Mouse (Mus musculus) embryonic facial prominence, embryonic 12.5 days (tissue): ENCODE data around the gene Pgs1. TPM values are rescaled to one million over a fixed set of nuclear protein-coding genes. Genes with fewer than 3 reads are reported as not detected.

Experiments used
- ATAC-seq: fragments of 200-750 bp; cut with Nextera tagmentation; 2 replicates; pipeline ENCODE4 v1.8.0; 2017; ENCODE audit not compliant: insufficient number of reproducible peaks, insufficient read depth, low FRiP score, low TSS enrichment
- H3K27ac ChIP-seq: fragments of 300-500 bp; sonication (generic); 2 replicates; pipeline ENCODE4 v1.5.1; 2016; ENCODE audit warnings: mild to moderate bottlenecking
- H3K27me3 ChIP-seq: fragments of 300-500 bp; sonication (generic); 2 replicates; pipeline ENCODE4 v1.6.1; 2016; ENCODE audit warnings: mild to moderate bottlenecking, moderate library complexity
- H3K36me3 ChIP-seq: fragments of 300-500 bp; sonication (generic); 2 replicates; pipeline ENCODE4 v1.6.1; 2016; ENCODE audit warnings: mild to moderate bottlenecking
- H3K4me1 ChIP-seq: fragments of 300-500 bp; sonication (generic); 2 replicates; pipeline ENCODE4 v1.6.1; 2016
- H3K4me2 ChIP-seq: fragments of 300-500 bp; sonication (generic); replicated peaks from 2 replicates; pipeline ENCODE4 v1.6.1; 2016; ENCODE audit warnings: mild to moderate bottlenecking, moderate library complexity
- H3K4me3 ChIP-seq: fragments of 300-500 bp; sonication (generic); 2 replicates; pipeline ENCODE4 v1.5.1; 2016; ENCODE audit warnings: mild to moderate bottlenecking
- H3K9ac ChIP-seq: fragments of 300-500 bp; sonication (generic); 2 replicates; pipeline ENCODE4 v1.6.1; 2016; ENCODE audit warnings: mild to moderate bottlenecking, moderate library complexity
- H3K9me3 ChIP-seq: fragments of 300-500 bp; sonication (generic); 2 replicates; pipeline ENCODE4 v1.6.1; 2016; ENCODE audit warnings: mild to moderate bottlenecking, moderate library complexity
- WGBS: fragments of 180-500 bp; shearing (Covaris S2); methylation state at CpG from one replicate; pipeline ENCODE4 v1.1.7; 2016; 5-methylcytosine and 5-hydroxymethylcytosine counted together
- polyA plus RNA-seq: library from polyadenylated mRNA; unstranded; fragments of >200 nt; fragmentation: Nextera tagmentation; extraction: Ambion mirVana; gene quantifications from 2 replicates; pipeline ENCODE4 v1.2.1, GENCODE M21; 2016

Gene Pgs1
- polyA plus RNA-seq, 1 experiment from 2014 or later: 43.0 TPM

DNA sequence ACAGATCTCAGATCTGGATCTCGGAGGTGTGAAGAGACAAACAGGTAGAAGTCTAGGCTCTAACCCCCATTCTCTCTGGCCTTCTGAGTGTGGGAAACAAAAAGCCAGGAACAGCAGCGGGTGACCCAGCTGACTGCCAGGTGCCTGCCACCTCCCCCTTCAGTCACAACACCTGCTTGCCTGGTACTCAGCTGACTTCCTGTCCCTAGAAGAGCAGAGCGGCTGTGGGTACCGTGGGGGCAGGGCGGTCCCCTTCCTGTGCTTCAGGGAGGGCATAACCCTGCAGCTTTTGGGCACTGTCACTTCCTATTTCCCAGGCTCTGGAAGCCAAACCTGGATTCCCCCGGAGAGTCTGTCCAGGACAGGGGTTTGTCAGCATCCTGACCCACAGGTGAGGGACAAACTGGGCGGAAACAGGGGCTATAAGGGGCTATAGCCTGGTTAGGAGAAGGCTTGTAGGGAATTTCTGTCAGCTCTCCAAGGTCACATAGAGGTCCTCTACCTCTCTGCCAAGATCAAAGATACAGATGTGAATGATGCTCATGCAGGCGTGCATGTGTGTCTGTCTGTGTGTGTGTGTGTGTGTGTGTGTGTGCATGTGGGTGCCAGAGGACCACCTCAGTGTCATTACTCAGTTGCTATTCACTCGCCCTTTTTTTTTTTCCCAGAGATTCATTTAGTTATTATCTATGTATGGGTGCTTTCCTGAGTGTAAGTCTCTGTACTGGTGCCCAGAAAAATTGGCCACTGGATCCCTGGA lies 33.7 kb upstream of the Pgs1 start:
- Histone ChIP-seq H3K27me3 (peaks cover 4% of the 10 kb centered on the region; the same call in 1 of the 2 replicates), H3K4me2 (no peak overlapping the region), H3K9me3 (no peaks in the 10 kb centered on the region), H3K36me3 (no peaks in the 10 kb centered on the region), H3K27ac (no peak overlapping the region), H3K9ac (no peak overlapping the region), H3K4me1 (peaks cover 24% of the 10 kb centered on the region), H3K4me3 (no peak overlapping the region)
- whole genome bisulfite sequencing: 49% methylated on average over 9 of the region's 9 CpGs
- ATAC-seq: no peak

DNA sequence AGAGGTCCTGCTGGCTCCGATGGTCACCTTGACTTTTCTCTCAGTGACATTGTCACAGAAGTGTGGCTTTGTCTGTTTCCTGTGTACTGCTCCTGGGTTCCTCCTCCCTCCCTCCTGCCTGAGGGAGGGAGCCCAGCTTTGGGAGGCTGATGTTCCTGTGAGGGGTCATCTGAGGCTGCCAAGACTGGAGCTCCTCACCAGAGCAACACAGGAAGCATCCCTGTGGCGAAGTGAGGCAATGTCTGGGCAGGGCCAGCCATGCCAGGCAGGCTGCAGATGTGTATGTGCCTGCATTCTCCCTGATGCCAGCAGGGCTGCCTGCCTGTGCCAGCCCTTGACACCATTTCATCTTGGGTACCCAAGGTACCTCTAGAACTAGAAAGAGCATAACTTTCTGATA lies 32.0 kb upstream of the Pgs1 start:
- Histone ChIP-seq H3K4me1 (peaks cover 27% of the 10 kb centered on the region), H3K27ac (no peak overlapping the region), H3K4me3 (no peak overlapping the region), H3K9ac (no peak overlapping the region), H3K36me3 (no peaks in the 10 kb centered on the region), H3K27me3 (peaks cover 4% of the 10 kb centered on the region; the same call in 1 of the 2 replicates), H3K9me3 (no peaks in the 10 kb centered on the region), H3K4me2 (no peak overlapping the region)
- 58% methylated on average over 2 of the region's 2 CpGs for WGBS
- no peak for ATAC-seq

GRCm38 (mm10) chr11:117954819-117955218 lies 31.3 kb upstream of the Pgs1 start:
- H3K4me1 ChIP-seq: peaks cover 21% of the 10 kb centered on the region

GRCm38 (mm10) chr11:117955621-117956020 lies 30.5 kb upstream of the Pgs1 start:
- Histone ChIP-seq H3K4me3 (no peak overlapping the region), H3K27ac (peak overlapping the region; percentile 5; the same call in 1 of the 2 replicates), H3K4me1 (peaks cover 18% of the 10 kb centered on the region), H3K9me3 (no peaks in the 10 kb centered on the region), H3K4me2 (no peak overlapping the region), H3K36me3 (no peaks in the 10 kb centered on the region), H3K9ac (no peak overlapping the region), H3K27me3 (no peaks in the 10 kb centered on the region)
- no peak for ATAC-seq
- 59% methylated on average over 13 of the region's 13 CpGs for WGBS

More at GRCm38 (mm10) chr11:117954819-117955218, 31.3 kb upstream of the Pgs1 start:
- Histone ChIP-seq H3K27me3 (peaks cover 4% of the 10 kb centered on the region; the same call in 1 of the 2 replicates), H3K27ac (no peak overlapping the region), H3K4me2 (no peak overlapping the region), H3K9me3 (no peaks in the 10 kb centered on the region), H3K9ac (no peak overlapping the region), H3K36me3 (no peaks in the 10 kb centered on the region), H3K4me3 (no peak overlapping the region)
- ATAC-seq: no peak
- WGBS: 82% methylated on average over 9 of the region's 9 CpGs

GRCm38 (mm10) chr11:117958197-117958596 lies 27.9 kb upstream of the Pgs1 start:
- Histone ChIP-seq H3K4me1 (peaks cover 23% of the 10 kb centered on the region), H3K4me3 (no peak overlapping the region), H3K4me2 (no peak overlapping the region), H3K36me3 (no peaks in the 10 kb centered on the region), H3K9ac (no peak overlapping the region), H3K9me3 (no peaks in the 10 kb centered on the region), H3K27ac (no peak overlapping the region), H3K27me3 (no peaks in the 10 kb centered on the region)
- ATAC-seq: no peak
- 70% methylated on average over 7 of the region's 7 CpGs for WGBS

DNA sequence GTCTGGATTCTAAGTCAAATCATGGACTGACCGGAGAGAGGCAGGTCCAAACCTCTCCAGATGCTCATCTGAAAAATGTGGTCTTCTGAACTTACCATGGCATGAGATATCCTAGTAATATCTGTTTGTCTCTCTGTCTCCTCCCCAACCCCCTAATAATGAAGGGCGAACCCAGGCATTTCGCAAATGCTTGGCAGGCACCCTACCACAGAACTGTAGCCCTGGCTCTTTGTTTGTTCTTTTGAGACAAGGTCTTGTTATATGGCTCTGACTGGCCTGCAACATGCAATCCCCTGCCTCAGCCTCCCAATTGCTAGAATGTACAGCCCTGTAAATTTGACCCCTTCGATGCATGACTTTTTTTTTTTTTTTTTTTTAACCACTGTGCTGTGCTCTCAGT lies 26.9 kb upstream of the Pgs1 start:
- H3K36me3 ChIP-seq: no peaks in the 10 kb centered on the region
- WGBS: 86% methylated on average over 4 of the region's 4 CpGs
- no peak for ATAC-seq
- H3K9ac ChIP-seq: no peak overlapping the region
- no peak overlapping the region for H3K27ac ChIP-seq
- no peak overlapping the region for H3K4me3 ChIP-seq
- H3K4me2 ChIP-seq: no peak overlapping the region
- no peaks in the 10 kb centered on the region for H3K27me3 ChIP-seq
- H3K4me1 ChIP-seq: peaks cover 32% of the 10 kb centered on the region
- no peaks in the 10 kb centered on the region for H3K9me3 ChIP-seq

GRCm38 (mm10) chr11:117959741-117960381 lies 26.2 kb upstream of the Pgs1 start:
- Histone ChIP-seq H3K9ac (no peak overlapping the region), H3K27ac (no peak overlapping the region), H3K9me3 (no peaks in the 10 kb centered on the region), H3K27me3 (no peaks in the 10 kb centered on the region), H3K4me1 (peaks cover 36% of the 10 kb centered on the region), H3K4me3 (no peak overlapping the region), H3K4me2 (no peak overlapping the region), H3K36me3 (no peaks in the 10 kb centered on the region)
- 55% methylated on average over 17 of the region's 17 CpGs for WGBS
- ATAC-seq: no peak

GRCm38 (mm10) chr11:117960601-117961000 lies 25.5 kb upstream of the Pgs1 start:
- Histone ChIP-seq H3K4me2 (no peak overlapping the region), H3K4me3 (no peak overlapping the region), H3K9me3 (no peaks in the 10 kb centered on the region), H3K36me3 (no peaks in the 10 kb centered on the region), H3K27me3 (no peaks in the 10 kb centered on the region), H3K9ac (no peak overlapping the region), H3K27ac (no peak overlapping the region), H3K4me1 (peaks cover 42% of the 10 kb centered on the region)
- no peak for ATAC-seq

GRCm38 (mm10) chr11:117962228-117963067 lies 23.6 kb upstream of the Pgs1 start:
- H3K9ac ChIP-seq: peak overlapping the region; percentile 28; the same call in 1 of the 2 replicates
- peak; percentile 42; the same call in 1 of the 2 replicates for ATAC-seq
- 30% methylated on average over 10 of the region's 10 CpGs for WGBS
- H3K4me1 ChIP-seq: peaks cover 58% of the 10 kb centered on the region
- H3K36me3 ChIP-seq: no peaks in the 10 kb centered on the region
- H3K9me3 ChIP-seq: no peaks in the 10 kb centered on the region
- H3K27me3 ChIP-seq: peaks cover 12% of the 10 kb centered on the region; the same call in 1 of the 2 replicates
- peak overlapping the region; percentile 93 for H3K27ac ChIP-seq
- H3K4me3 ChIP-seq: no peak overlapping the region; the same call in 1 of the 2 replicates
- no peak overlapping the region for H3K4me2 ChIP-seq

GRCm38 (mm10) chr11:117963091-117963793 lies 22.9 kb upstream of the Pgs1 start:
- Histone ChIP-seq H3K9me3 (no peaks in the 10 kb centered on the region), H3K27ac (peak overlapping the region; percentile 93), H3K4me1 (peaks cover 63% of the 10 kb centered on the region), H3K4me3 (peak overlapping the region; percentile 34), H3K4me2 (peak overlapping the region; percentile 77), H3K27me3 (peaks cover 19% of the 10 kb centered on the region), H3K36me3 (no peaks in the 10 kb centered on the region), H3K9ac (peak overlapping the region; percentile 46)
- ATAC-seq: peak; percentile 82
- WGBS: under 1% methylated on average over 40 of the region's 40 CpGs

DNA sequence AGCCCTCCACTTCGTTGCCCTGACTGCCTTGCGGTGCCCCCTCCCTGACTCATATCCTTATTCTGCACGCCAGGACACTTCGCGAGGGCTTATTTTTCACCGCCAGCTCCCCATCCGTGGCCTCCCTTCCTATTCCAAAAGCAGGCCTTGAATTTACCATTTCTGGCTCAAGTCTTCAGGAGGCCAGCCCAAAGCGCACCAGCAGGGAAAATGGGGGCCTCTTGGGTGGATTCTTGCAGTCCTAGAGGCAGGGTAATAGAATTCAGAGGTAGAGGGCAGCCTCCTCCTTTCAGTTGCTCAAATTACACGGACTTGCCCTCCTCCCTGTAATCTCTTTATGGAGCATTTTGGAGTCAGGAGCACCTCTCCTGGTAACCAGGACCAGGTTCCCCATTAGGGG lies 22.2 kb upstream of the Pgs1 start:
- no peaks in the 10 kb centered on the region for H3K9me3 ChIP-seq
- no peaks in the 10 kb centered on the region for H3K36me3 ChIP-seq
- no peak for ATAC-seq
- H3K4me3 ChIP-seq: peak overlapping the region; percentile 34
- H3K4me1 ChIP-seq: peaks cover 62% of the 10 kb centered on the region
- peak overlapping the region; percentile 46; the same call in 1 of the 2 replicates for H3K9ac ChIP-seq
- peaks cover 19% of the 10 kb centered on the region for H3K27me3 ChIP-seq
- H3K27ac ChIP-seq: peak overlapping the region; percentile 93
- WGBS: under 1% methylated on average over 9 of the region's 9 CpGs
- peak overlapping the region; percentile 77 for H3K4me2 ChIP-seq
